Mouse (Mus musculus) CH12.LX (cell line): ENCODE results near the gene Bst1.

Source experiments
- CHD2 ChIP-seq: IDR thresholded peaks from 2 replicates; pipeline ENCODE4 v1.6.1; 2011; ENCODE audit warnings: low read length, improper control_type of control experiment
- CTCF ChIP-seq, 2 experiments: IDR thresholded peaks in 1 of 2; conservative IDR thresholded peaks in 1 of 2; 2 replicates each; pipeline ENCODE4 v1.5.1; 2011 to 2012; ENCODE audit warnings: low read depth in 2 of 2, low read length in 2 of 2, improper control_type of control experiment in 1 of 2, inconsistent platforms in 1 of 2, mild to moderate bottlenecking in 1 of 2, moderate library complexity in 1 of 2
- EP300 ChIP-seq: IDR thresholded peaks from 2 replicates; pipeline ENCODE4 v1.6.1; 2011; ENCODE audit warnings: low read length, improper control_type of control experiment
- KAT2A ChIP-seq: IDR thresholded peaks from 2 replicates; pipeline ENCODE4 v1.6.1; 2012; ENCODE audit warnings: low read length, improper control_type of control experiment, inconsistent platforms; ENCODE audit not compliant: insufficient replicate concordance
- MXI1 ChIP-seq: IDR thresholded peaks from 2 replicates; pipeline ENCODE4 v1.6.1; 2011; ENCODE audit warnings: mild to moderate bottlenecking, low read depth, low read length, improper control_type of control experiment
- MYC ChIP-seq: IDR thresholded peaks from 2 replicates; pipeline ENCODE4 v1.6.1; 2011; ENCODE audit warnings: low read depth, mild to moderate bottlenecking, improper control_type of control experiment, low read length
- POLR2A ChIP-seq: IDR thresholded peaks from 2 replicates; pipeline ENCODE4 v1.6.1; 2011; ENCODE audit warnings: low read depth, mild to moderate bottlenecking, improper control_type of control experiment, low read length
- RAD21 ChIP-seq: IDR thresholded peaks from 2 replicates; pipeline ENCODE4 v1.6.1; 2011; ENCODE audit warnings: low read depth, mild to moderate bottlenecking, low read length, improper control_type of control experiment, moderate library complexity
- SMC3 ChIP-seq: IDR thresholded peaks from 2 replicates; pipeline ENCODE4 v1.6.1; 2011; ENCODE audit warnings: low read depth, low read length, improper control_type of control experiment
- TCF12 ChIP-seq: IDR thresholded peaks from 2 replicates; pipeline ENCODE4 v1.6.1; 2014; ENCODE audit warnings: low read depth, mild to moderate bottlenecking, inconsistent platforms, low read length, improper control_type of control experiment
- USF2 ChIP-seq: conservative IDR thresholded peaks from 2 replicates; pipeline ENCODE4 v1.6.1; 2011; ENCODE audit warnings: low read depth, low read length, improper control_type of control experiment
- ZMIZ1 ChIP-seq: IDR thresholded peaks from 2 replicates; pipeline ENCODE4 v1.6.1; 2012; ENCODE audit warnings: low read depth, mild to moderate bottlenecking, inconsistent platforms, low read length, improper control_type of control experiment
- ZNF384 ChIP-seq: IDR thresholded peaks from 2 replicates; pipeline ENCODE4 v1.6.1; 2012; ENCODE audit warnings: low read depth, low read length, improper control_type of control experiment, inconsistent platforms

- TF ChIP-seq EP300 (no peak), ZNF384 (no peak), RAD21 (no peak), ZMIZ1 (no peak), MXI1 (no peak), USF2 (no peak), CTCF (conservative IDR thresholded peaks at IDR 0.05 in 1 of 2, IDR thresholded peaks at IDR 0.05 in 1 of 2; ENCODE audit: low read depth in 2 of 2, low read length in 2 of 2) (no peak), TCF12 (no peak), CHD2 (no peak), MYC (no peak), KAT2A (no peak), SMC3 (no peak), POLR2A (no peak)
Observed at GRCm38 (mm10) chr5:43853868-43854488, 35.3 kb downstream of the Bst1 start.
